Mouse (Mus musculus) hindbrain, embryonic 10.5 days (tissue): ENCODE results near the gene Fbxo4. TPM values are rescaled to one million over a fixed set of nuclear protein-coding genes. Genes with fewer than 3 reads are reported as not detected.

ENCODE experiments used
- DNase-seq: peaks from one replicate; pipeline ENCODE4 v3.0.0-alpha.2; 2017; ENCODE audit warnings: low spot score
- H3K27ac ChIP-seq: fragments of 300-500 bp; sonication (generic); 2 replicates; pipeline ENCODE4 v1.5.1; 2016; ENCODE audit warnings: mild to moderate bottlenecking, moderate library complexity
- H3K27me3 ChIP-seq: fragments of 300-500 bp; sonication (generic); 2 replicates; pipeline ENCODE4 v1.6.1; 2016; ENCODE audit warnings: mild to moderate bottlenecking; ENCODE audit not compliant: poor library complexity, insufficient read depth, severe bottlenecking
- H3K36me3 ChIP-seq: fragments of 300-500 bp; sonication (generic); 2 replicates; pipeline ENCODE4 v1.6.1; 2016; ENCODE audit warnings: mild to moderate bottlenecking, moderate library complexity
- H3K4me1 ChIP-seq: fragments of 300-500 bp; sonication (generic); replicated peaks from 2 replicates; pipeline ENCODE4 v1.6.1; 2016; ENCODE audit warnings: mild to moderate bottlenecking
- H3K4me3 ChIP-seq: fragments of 300-500 bp; sonication (generic); 2 replicates; pipeline ENCODE4 v1.5.1; 2016; ENCODE audit warnings: mild to moderate bottlenecking, moderate library complexity
- H3K9me3 ChIP-seq: fragments of 300-500 bp; sonication (generic); 2 replicates; pipeline ENCODE4 v1.6.1; 2016; ENCODE audit warnings: mild to moderate bottlenecking, moderate library complexity
- WGBS: fragments of 180-500 bp; shearing (Covaris S2); methylation state at CpG from one replicate; pipeline ENCODE4 v1.1.7; 2016; 5-methylcytosine and 5-hydroxymethylcytosine counted together
- polyA plus RNA-seq: library from polyadenylated mRNA; unstranded; fragments of >200 nt; fragmentation: Nextera tagmentation; extraction: Ambion mirVana; gene quantifications from 2 replicates; pipeline ENCODE4 v1.2.1, GENCODE M21; 2016

Gene Fbxo4
- polyA plus RNA-seq, 1 experiment from 2014 or later, result 5.2 TPM

DNA sequence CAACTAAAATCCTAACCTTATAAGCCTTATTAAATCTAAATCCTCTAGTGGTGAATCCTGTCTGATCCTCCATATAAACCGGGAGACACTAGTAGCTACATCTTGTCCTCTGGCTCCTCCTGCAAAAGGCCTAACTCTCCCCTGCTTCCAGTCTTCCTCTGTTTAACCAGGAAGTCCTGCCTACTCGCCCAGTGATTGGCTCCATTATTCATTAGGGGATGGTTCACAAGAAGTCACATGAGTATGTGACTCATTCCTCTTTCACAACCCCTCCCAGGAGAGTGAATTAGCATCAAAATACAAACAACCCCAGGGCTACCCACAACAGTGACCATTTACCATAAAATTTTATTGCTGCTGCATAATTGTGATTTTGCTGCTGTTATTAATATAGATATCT, 19.8 kb upstream of the Fbxo4 start:
- Histone ChIP-seq H3K9me3 (no peaks in the 10 kb centered on the region), H3K4me1 (peaks cover 13% of the 10 kb centered on the region), H3K27me3 (no peaks in the 10 kb centered on the region), H3K4me3 (no peak overlapping the region), H3K36me3 (no peaks in the 10 kb centered on the region), H3K27ac (no peak overlapping the region)
- DNase-seq, result no peak
- WGBS, result 69% methylated on average over 2 of the region's 2 CpGs

DNA sequence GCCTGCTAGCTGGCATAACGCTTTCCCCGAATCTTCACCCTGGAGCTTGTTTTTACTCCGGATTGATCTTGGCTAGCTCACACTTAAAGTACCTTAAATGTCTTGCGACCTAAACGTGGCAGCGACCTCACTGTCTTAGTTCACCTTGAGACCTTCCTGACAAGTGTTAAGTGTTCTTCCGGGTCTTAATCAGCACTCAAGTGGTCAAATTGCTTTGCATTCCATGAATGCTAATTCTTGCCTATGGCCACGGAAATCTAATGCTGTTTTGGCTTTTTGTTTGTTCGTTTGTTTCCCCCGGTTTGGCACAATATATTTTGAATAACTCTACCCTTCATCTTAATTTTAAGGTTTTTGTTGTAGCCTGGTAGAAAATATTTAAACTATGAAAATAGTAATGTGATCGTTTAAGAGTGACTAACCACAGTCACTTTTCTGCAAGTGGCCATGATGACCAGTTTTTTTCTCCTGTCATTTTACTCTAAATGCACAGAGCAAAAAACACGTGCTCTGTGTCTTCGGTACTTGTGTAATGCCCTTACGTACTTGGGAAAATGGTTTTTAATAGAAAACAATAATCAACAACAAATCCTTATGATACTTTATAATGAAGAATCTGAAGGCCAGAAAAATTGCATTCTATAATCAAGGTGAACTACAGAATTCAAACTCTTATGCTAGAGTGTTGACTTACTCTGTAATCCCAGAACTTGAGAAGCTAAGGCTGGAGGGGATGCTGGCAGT, 17.1 kb upstream of the Fbxo4 start:
- H3K27ac ChIP-seq, result peak overlapping the region; percentile 96
- whole genome bisulfite sequencing, result 25% methylated on average over 14 of the region's 14 CpGs
- H3K9me3 ChIP-seq, result no peaks in the 10 kb centered on the region
- no peaks in the 10 kb centered on the region for H3K27me3 ChIP-seq
- H3K36me3 ChIP-seq, result peaks cover 8% of the 10 kb centered on the region
- H3K4me3 ChIP-seq, result peak overlapping the region; percentile 67
- H3K4me1 ChIP-seq, result peaks cover 13% of the 10 kb centered on the region
- DNase-seq, result no peak

DNA sequence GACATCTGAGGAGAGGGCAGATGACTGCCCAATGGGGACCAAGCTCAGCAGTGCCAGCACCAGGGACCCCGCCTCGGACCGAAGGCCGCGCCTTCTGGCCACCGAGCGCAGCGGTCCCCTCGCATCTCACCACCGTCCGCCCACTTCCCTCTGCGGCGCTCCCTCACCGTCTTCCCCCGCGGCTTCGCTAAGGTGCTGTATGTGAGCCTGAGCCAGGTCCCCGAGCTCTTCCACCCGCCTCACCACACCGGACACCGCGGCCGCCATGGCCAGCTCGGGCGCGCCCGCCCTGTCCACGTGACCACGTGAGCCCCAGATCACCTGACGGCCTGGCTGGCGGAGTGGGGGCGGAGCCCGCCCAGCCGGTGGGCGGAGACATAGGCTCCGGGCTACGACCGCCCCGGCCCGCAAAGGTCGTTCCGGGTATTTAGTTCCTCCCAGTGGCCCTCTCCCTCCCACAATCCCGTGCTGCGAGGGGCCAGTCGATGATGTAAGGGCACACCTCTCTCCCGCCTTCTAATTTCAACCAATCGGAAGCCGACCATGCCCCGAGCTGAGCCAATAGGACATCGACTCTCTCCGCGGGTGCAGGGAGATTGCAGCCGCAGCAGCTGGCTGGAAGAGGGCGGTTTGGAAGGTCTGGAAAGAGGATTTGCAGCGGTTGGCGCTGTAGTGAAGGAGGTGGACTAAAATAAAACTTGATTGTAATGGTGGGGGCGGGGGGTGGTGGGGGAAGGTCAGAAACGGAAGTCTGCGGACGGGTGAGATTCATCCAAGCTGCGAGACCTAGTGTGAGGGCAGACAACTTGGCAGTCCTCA, 16.3 kb upstream of the Fbxo4 start, which contains the start of gene AW549877:
Gene AW549877 (minus strand): TSS at position 297 of the 819 bp plus-strand sequence.
- Histone ChIP-seq H3K9me3 (no peaks in the 10 kb centered on the region), H3K4me1 (peaks cover 13% of the 10 kb centered on the region), H3K27me3 (no peaks in the 10 kb centered on the region), H3K4me3 (peak within 1 kb of the TSS; percentile 67), H3K36me3 (peaks cover 16% of the 10 kb centered on the region), H3K27ac (peak within 1 kb of the TSS; percentile 96)
- under 1% methylated on average over 61 of the region's 61 CpGs for WGBS
- DNase-seq, result peak; percentile 99

DNA sequence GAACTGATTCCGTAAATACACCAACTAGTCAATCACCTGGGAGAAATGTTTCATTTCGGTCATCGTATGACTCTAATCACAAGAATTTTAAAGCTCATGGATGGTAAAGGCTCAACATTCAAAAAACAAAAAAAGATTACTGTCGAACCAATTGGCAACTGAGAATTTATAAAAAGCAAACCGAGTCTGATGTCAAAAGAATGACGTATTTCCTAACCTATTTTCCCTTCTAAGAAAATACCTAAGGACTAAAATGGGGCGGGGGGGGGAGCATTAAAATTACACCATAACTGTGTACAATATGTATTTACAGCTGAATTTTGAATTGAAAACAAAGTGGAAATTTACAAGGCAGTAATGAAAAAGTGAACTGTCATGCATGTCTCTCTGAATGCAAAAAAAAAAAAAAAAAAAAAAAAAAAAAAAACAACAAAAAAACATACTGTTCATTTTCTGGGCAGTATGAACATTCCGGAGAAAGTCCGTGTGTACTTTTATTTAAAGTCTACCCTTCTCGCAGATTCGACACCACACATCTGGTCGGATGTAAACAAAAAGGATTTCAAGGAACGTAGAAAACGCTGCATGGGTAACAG, 15.6 kb upstream of the Fbxo4 start:
- WGBS, result 29% methylated on average over 14 of the region's 14 CpGs
- DNase-seq, result no peak

DNA sequence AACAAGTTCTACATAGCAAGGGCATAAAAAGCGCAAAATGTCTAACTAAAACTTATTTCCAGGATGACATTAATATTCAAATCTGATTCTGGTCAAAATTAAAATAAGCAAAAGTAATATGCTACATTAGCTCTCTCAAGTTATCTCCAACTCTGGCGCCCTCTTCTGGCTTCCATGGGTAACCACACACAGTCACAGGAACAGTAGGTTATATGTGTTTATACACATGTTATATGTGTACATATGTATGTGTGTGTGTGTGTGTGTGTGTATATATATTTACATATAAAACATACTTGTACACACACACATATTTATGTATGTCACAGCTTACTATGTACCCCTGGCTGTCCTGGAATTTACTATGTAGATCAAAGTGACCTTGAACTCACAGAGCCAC, 8.6 kb upstream of the Fbxo4 start:
- H3K9me3 ChIP-seq, result no peaks in the 10 kb centered on the region
- no peaks in the 10 kb centered on the region for H3K4me1 ChIP-seq
- H3K36me3 ChIP-seq, result peaks cover 87% of the 10 kb centered on the region
- 67% methylated on average over 2 of the region's 2 CpGs for WGBS
- H3K27ac ChIP-seq, result no peak overlapping the region
- H3K4me3 ChIP-seq, result no peak overlapping the region
- DNase-seq, result peak; percentile 7
- H3K27me3 ChIP-seq, result no peaks in the 10 kb centered on the region

More for the DNA sequence above, 15.6 kb upstream of the Fbxo4 start:
- Histone ChIP-seq H3K9me3 (no peaks in the 10 kb centered on the region), H3K4me3 (peak overlapping the region; percentile 67), H3K27me3 (no peaks in the 10 kb centered on the region), H3K27ac (peak overlapping the region; percentile 96), H3K36me3 (peaks cover 23% of the 10 kb centered on the region), H3K4me1 (peaks cover 13% of the 10 kb centered on the region)

DNA sequence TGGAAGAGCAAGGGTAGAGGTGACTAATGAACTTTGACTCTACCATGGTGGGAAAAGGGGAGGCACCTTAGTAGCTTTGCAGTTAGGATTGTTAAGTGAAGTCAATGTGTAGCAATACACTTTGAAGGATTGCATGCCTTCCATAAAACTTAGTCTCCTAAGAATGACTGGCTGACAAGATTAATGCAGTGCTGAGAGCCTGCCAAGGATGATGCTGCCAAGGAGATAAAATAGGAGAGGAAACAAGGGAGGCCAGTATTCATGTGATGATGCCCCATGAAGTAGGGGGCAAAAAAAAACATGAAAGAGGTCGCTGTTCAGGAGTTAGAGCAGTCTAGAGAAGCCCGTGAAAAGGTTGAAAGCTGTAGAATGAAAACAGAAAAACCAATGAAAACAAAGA, 5.5 kb upstream of the Fbxo4 start:
- Histone ChIP-seq H3K4me1 (no peaks in the 10 kb centered on the region), H3K36me3 (peaks cover 63% of the 10 kb centered on the region), H3K27ac (no peak overlapping the region), H3K9me3 (no peaks in the 10 kb centered on the region), H3K27me3 (no peaks in the 10 kb centered on the region), H3K4me3 (no peak overlapping the region)
- DNase-seq, result no peak
- WGBS, result 86% methylated on average over 2 of the region's 2 CpGs

DNA sequence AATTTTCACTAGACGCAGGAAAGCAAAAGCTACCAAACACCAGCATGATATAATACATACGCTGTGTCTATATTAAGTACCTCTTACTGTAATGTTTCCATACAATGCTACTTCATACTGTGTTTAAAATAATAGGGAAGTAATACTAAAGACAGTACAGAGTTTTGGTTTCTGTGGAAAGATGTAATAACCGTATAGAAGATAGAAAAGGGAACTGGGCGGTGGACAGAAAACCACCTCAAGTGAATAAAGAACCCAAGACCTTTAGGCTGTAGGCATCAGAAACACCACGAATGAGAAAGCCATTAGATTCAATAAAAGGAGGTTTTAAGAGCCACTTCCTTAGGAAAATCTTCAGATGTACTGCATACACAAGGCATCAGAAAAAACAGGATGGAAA, 3.4 kb upstream of the Fbxo4 start:
- peaks cover 10% of the 10 kb centered on the region; the same call in 1 of the 2 replicates for H3K4me1 ChIP-seq
- no peak overlapping the region for H3K4me3 ChIP-seq
- H3K27ac ChIP-seq, result no peak overlapping the region
- no peak for DNase-seq
- WGBS, result 93% methylated on average over 5 of the region's 5 CpGs
- peaks cover 44% of the 10 kb centered on the region for H3K36me3 ChIP-seq
- H3K9me3 ChIP-seq, result no peaks in the 10 kb centered on the region
- H3K27me3 ChIP-seq, result no peaks in the 10 kb centered on the region

DNA sequence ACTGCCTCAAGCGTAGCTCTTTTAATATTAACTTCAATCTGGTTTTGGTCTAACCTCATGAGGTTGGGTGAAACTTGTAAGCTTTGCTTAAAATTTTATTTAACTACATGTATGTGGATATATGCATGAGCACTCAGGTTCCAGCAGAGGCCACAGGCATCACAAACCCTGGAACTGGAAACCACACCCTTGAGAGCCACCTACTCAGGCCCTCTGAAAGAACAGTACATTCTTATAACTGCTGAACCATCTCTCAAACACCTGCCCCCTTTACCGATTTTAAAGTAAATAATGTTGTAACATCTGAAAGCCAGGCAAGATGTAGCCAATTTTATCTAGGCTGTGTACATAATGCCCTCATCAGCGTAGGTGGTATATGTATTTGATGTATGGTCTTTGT, 498 bp upstream of the Fbxo4 start:
- Histone ChIP-seq H3K27ac (peak overlapping the region; percentile 97; the same call in 1 of the 2 replicates), H3K36me3 (peaks cover 19% of the 10 kb centered on the region), H3K4me1 (peaks cover 10% of the 10 kb centered on the region; the same call in 1 of the 2 replicates), H3K9me3 (no peaks in the 10 kb centered on the region), H3K27me3 (no peaks in the 10 kb centered on the region), H3K4me3 (peak overlapping the region; percentile 70)
- 91% methylated on average over 3 of the region's 3 CpGs for WGBS
- DNase-seq, result no peak

DNA sequence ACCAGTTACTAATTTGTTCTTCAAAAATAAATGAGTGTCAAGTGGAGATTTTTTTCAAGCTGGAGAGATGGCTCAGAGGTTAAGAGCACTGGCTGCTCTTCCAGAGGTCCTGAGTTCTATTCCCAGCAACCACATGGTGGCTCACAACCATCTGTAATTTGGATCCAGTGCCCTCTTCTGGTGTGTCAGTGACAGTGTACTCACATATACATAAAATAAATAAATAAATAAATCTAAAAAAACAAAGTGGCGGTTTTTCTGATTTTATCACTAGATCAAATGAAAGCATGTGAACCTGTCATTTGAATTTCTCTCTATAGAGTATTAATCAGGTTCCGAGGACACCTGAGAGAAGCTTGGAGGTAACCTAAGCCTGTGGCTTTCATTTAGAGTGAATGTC, 1.1 kb downstream of the Fbxo4 start:
- no peak for DNase-seq
- H3K27me3 ChIP-seq, result no peaks in the 10 kb centered on the region
- H3K36me3 ChIP-seq, result peaks cover 3% of the 10 kb centered on the region; the same call in 1 of the 2 replicates
- peaks cover 10% of the 10 kb centered on the region; the same call in 1 of the 2 replicates for H3K4me1 ChIP-seq
- no peak overlapping the region for H3K27ac ChIP-seq
- H3K4me3 ChIP-seq, result no peak overlapping the region
- 93% methylated on average over 2 of the region's 2 CpGs for WGBS
- H3K9me3 ChIP-seq, result no peaks in the 10 kb centered on the region

DNA sequence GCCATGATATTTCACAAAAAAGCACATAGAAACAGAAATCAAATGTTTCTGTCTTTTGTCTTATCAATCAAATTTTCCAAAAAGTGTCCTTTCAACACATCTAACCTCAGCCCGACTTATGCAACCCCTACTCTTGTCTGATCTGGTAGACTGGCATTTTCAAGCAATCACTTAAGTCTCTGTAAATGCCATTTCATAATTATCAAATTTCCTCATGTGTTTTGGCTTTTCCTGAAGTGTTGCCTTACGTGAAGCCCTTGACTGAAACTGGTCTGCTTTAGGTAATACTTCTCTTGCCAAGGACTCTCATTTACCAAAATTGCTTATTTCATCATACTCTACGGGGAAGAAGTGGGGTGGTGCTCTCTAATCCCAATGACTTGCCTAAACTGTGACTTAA, 6.1 kb downstream of the Fbxo4 start:
- no peaks in the 10 kb centered on the region for H3K9me3 ChIP-seq
- no peak for DNase-seq
- H3K27me3 ChIP-seq, result no peaks in the 10 kb centered on the region
- H3K4me3 ChIP-seq, result no peak overlapping the region
- 88% methylated on average over 3 of the region's 3 CpGs for WGBS
- H3K36me3 ChIP-seq, result no peaks in the 10 kb centered on the region; the same call in 1 of the 2 replicates
- H3K27ac ChIP-seq, result no peak overlapping the region
- no peaks in the 10 kb centered on the region for H3K4me1 ChIP-seq

DNA sequence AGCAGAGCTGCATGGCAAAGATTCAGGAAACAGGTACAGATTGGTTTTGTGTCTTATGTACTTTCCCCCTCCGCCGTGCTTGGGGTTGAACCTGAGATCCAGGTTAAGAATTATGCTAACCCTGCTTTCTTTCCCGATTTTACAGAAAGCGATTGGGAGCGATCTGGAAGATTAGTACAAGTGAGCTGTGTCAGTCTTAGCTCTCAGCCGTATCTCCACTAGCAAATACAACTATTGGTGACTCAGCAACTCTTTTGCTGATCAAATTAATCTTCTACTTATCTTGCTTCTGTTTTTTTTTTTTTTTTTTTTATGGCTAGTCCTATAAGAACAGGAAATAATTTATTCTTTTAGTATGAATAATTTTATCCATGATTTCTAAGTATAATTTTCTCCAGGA, 9.2 kb downstream of the Fbxo4 start:
- H3K27me3 ChIP-seq, result no peaks in the 10 kb centered on the region
- H3K27ac ChIP-seq, result no peak overlapping the region
- 94% methylated on average over 6 of the region's 6 CpGs for WGBS
- no peaks in the 10 kb centered on the region for H3K4me1 ChIP-seq
- no peak for DNase-seq
- H3K36me3 ChIP-seq, result no peaks in the 10 kb centered on the region; the same call in 1 of the 2 replicates
- H3K9me3 ChIP-seq, result no peaks in the 10 kb centered on the region
- H3K4me3 ChIP-seq, result no peak overlapping the region

DNA sequence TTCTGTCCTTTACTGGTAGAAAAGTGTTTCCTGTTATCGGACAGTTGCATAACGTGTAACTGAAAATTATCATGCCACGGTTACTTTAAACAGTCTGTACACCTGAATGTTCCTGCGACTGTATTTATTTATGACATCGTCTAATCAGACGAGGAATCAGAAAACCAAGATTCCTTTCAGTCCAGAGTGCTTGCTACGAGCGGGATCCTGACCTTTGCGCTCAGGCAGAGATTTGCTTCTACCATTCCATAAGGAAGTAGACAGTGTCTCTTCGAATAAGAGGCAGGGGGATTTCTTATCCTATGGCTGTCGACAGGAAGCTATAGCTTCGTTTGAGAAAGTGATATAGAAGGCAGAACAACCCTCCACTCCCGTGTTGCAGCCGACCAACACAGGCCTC, 9.6 kb downstream of the Fbxo4 start:
- no peak for DNase-seq
- Histone ChIP-seq H3K4me3 (no peak overlapping the region), H3K36me3 (no peaks in the 10 kb centered on the region; the same call in 1 of the 2 replicates), H3K27ac (no peak overlapping the region), H3K27me3 (no peaks in the 10 kb centered on the region), H3K9me3 (no peaks in the 10 kb centered on the region), H3K4me1 (no peaks in the 10 kb centered on the region)
- 91% methylated on average over 14 of the region's 14 CpGs for WGBS
